Mouse (Mus musculus) midbrain, embryonic 12.5 days (tissue): ENCODE results near the gene Gtpbp6. TPM values are rescaled to one million over a fixed set of nuclear protein-coding genes. Genes with fewer than 3 reads are reported as not detected.

Experiments
- ATAC-seq: fragments of 200-750 bp; cut with Nextera tagmentation; 2 replicates; pipeline ENCODE4 v1.8.0; 2017; ENCODE audit warnings: low read depth, moderate TSS enrichment, moderate library complexity; ENCODE audit not compliant: low FRiP score
- H3K27ac ChIP-seq: fragments of 300-500 bp; sonication (generic); replicated peaks from 2 replicates; pipeline ENCODE4 v1.5.1; 2016; ENCODE audit warnings: mild to moderate bottlenecking
- H3K27me3 ChIP-seq: fragments of 300-500 bp; sonication (generic); 2 replicates; pipeline ENCODE4 v1.6.1; 2016; ENCODE audit warnings: mild to moderate bottlenecking
- H3K36me3 ChIP-seq: fragments of 300-500 bp; sonication (generic); 2 replicates; pipeline ENCODE4 v1.6.1; 2016
- H3K4me1 ChIP-seq: fragments of 300-500 bp; sonication (generic); 2 replicates; pipeline ENCODE4 v1.6.1; 2016
- H3K4me2 ChIP-seq: fragments of 300-500 bp; sonication (generic); replicated peaks from 2 replicates; pipeline ENCODE4 v1.6.1; 2016; ENCODE audit warnings: mild to moderate bottlenecking, moderate library complexity
- H3K4me3 ChIP-seq: fragments of 300-500 bp; sonication (generic); 2 replicates; pipeline ENCODE4 v1.5.1; 2016; ENCODE audit warnings: mild to moderate bottlenecking
- H3K9ac ChIP-seq: fragments of 300-500 bp; sonication (generic); replicated peaks from 2 replicates; pipeline ENCODE4 v1.6.1; 2016; ENCODE audit warnings: mild to moderate bottlenecking, moderate library complexity
- H3K9me3 ChIP-seq: fragments of 300-500 bp; sonication (generic); 2 replicates; pipeline ENCODE4 v1.6.1; 2016; ENCODE audit warnings: mild to moderate bottlenecking
- WGBS: fragments of 180-500 bp; shearing (Covaris S2); methylation state at CpG from one replicate; pipeline ENCODE4 v1.1.7; 2016; 5-methylcytosine and 5-hydroxymethylcytosine counted together
- polyA plus RNA-seq: library from polyadenylated mRNA; unstranded; fragments of >200 nt; fragmentation: Nextera tagmentation; extraction: Ambion mirVana; gene quantifications from 2 replicates; pipeline ENCODE4 v1.2.1, GENCODE M21; 2016

The Gtpbp6 gene
- polyA plus RNA-seq, 1 experiment from 2014 or later, result 43.8 TPM

- Histone ChIP-seq H3K4me2 (peak overlapping the region; percentile 93), H3K9ac (peak overlapping the region; percentile 80), H3K9me3 (no peaks in the 10 kb centered on the region), H3K27me3 (peaks cover 4% of the 10 kb centered on the region; the same call in 1 of the 2 replicates), H3K4me3 (peak overlapping the region; percentile 54), H3K27ac (peak overlapping the region; percentile 86), H3K36me3 (peaks cover 42% of the 10 kb centered on the region), H3K4me1 (peaks cover 17% of the 10 kb centered on the region)
- peak; percentile 31 for ATAC-seq
- 18% methylated on average over 39 of the region's 41 CpGs for WGBS
These were observed 964 bp downstream of the Gtpbp6 start for GRCm38 (mm10) chr5:110106901-110107564.

GRCm38 (mm10) chr5:110106140-110106871 lies 1.7 kb downstream of the Gtpbp6 start:
- Histone ChIP-seq H3K9ac (peak overlapping the region; percentile 80), H3K27ac (no peak overlapping the region), H3K4me2 (peak overlapping the region; percentile 93), H3K27me3 (peaks cover 11% of the 10 kb centered on the region; the same call in 1 of the 2 replicates), H3K4me3 (peak overlapping the region; percentile 54), H3K36me3 (peaks cover 37% of the 10 kb centered on the region), H3K4me1 (peaks cover 24% of the 10 kb centered on the region), H3K9me3 (no peaks in the 10 kb centered on the region)
- 95% methylated on average over 26 of the region's 26 CpGs for WGBS
- ATAC-seq, result no peak

GRCm38 (mm10) chr5:110104616-110105380 lies 3.2 kb downstream of the Gtpbp6 start:
- H3K9me3 ChIP-seq, result no peaks in the 10 kb centered on the region
- H3K4me2 ChIP-seq, result no peak overlapping the region
- no peak overlapping the region for H3K9ac ChIP-seq
- peaks cover 31% of the 10 kb centered on the region for H3K4me1 ChIP-seq
- no peak overlapping the region for H3K27ac ChIP-seq
- peaks cover 37% of the 10 kb centered on the region for H3K36me3 ChIP-seq
- H3K27me3 ChIP-seq, result peaks cover 26% of the 10 kb centered on the region
- no peak overlapping the region for H3K4me3 ChIP-seq
- no peak for ATAC-seq
- WGBS, result 94% methylated on average over 36 of the region's 36 CpGs

DNA sequence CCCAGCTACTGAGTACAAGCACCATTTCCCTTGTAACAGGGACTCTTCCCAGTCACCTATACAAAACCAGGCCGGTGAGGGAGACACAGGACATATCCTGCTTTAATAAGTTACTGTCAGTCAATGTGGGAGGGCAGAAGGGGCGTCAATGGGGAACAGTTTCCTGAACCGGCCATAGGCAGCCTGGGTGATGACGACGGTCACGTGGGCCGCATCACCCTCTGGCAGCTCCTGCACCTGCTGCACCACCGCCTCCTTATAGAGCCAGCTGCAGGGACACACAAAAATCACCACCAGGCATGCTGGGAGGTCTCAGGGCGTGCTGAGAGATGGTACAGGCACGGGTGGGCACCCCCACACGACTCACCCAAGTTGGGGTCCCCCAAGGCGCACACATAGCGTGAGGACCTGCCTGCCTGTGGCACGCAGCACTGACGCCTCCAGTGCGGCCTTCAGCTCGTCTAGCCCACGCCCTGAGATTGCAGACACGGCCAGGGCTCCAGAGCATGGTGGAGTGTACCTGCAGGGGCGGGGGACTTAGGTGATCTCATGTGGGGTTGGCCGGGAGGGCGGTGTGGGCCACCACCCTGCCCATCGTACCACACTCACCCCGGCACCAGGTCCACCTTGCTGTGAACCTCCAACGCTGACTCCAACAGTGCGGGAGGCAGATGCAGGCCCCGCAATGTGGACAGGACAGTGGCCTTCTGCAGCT lies 3.9 kb downstream of the Gtpbp6 start:
- Histone ChIP-seq H3K27me3 (peaks cover 27% of the 10 kb centered on the region), H3K9me3 (no peaks in the 10 kb centered on the region), H3K4me1 (peaks cover 33% of the 10 kb centered on the region), H3K27ac (no peak overlapping the region), H3K9ac (no peak overlapping the region), H3K4me3 (no peak overlapping the region), H3K36me3 (peaks cover 37% of the 10 kb centered on the region), H3K4me2 (no peak overlapping the region)
- no peak for ATAC-seq
- WGBS, result 97% methylated on average over 27 of the region's 27 CpGs

GRCm38 (mm10) chr5:110102853-110103625 lies 5.0 kb downstream of the Gtpbp6 start:
- Histone ChIP-seq H3K4me1 (peaks cover 33% of the 10 kb centered on the region), H3K4me2 (no peak overlapping the region), H3K9me3 (no peaks in the 10 kb centered on the region), H3K9ac (no peak overlapping the region), H3K4me3 (no peak overlapping the region), H3K36me3 (peaks cover 37% of the 10 kb centered on the region), H3K27ac (no peak overlapping the region), H3K27me3 (peaks cover 27% of the 10 kb centered on the region)
- ATAC-seq, result no peak
- 93% methylated on average over 19 of the region's 19 CpGs for WGBS

DNA sequence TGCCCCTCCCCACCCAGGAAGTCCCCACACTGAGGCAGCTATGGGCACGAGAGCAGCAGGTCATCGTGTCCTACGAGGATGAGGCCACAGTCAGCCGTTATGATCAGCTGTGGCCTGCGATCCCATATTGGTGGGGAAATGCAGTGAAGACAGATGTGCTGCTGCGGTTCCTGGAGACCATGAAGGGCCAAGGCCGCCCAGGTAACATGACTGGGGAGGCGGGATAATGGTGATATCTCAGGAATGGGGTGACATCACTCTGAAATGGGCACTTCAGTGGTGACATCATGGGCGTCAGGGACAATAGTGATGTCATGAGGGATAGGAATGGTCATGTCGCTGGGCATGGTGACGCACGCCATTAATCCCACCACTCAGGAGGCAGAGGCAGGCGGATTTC lies 5.6 kb downstream of the Gtpbp6 start:
- no peak overlapping the region for H3K4me3 ChIP-seq
- H3K27ac ChIP-seq, result no peak overlapping the region
- ATAC-seq, result no peak
- WGBS, result 91% methylated on average over 13 of the region's 13 CpGs
- no peaks in the 10 kb centered on the region for H3K9me3 ChIP-seq
- no peak overlapping the region for H3K4me2 ChIP-seq
- H3K27me3 ChIP-seq, result peaks cover 27% of the 10 kb centered on the region
- peaks cover 33% of the 10 kb centered on the region for H3K4me1 ChIP-seq
- no peak overlapping the region for H3K9ac ChIP-seq
- H3K36me3 ChIP-seq, result peaks cover 37% of the 10 kb centered on the region

DNA sequence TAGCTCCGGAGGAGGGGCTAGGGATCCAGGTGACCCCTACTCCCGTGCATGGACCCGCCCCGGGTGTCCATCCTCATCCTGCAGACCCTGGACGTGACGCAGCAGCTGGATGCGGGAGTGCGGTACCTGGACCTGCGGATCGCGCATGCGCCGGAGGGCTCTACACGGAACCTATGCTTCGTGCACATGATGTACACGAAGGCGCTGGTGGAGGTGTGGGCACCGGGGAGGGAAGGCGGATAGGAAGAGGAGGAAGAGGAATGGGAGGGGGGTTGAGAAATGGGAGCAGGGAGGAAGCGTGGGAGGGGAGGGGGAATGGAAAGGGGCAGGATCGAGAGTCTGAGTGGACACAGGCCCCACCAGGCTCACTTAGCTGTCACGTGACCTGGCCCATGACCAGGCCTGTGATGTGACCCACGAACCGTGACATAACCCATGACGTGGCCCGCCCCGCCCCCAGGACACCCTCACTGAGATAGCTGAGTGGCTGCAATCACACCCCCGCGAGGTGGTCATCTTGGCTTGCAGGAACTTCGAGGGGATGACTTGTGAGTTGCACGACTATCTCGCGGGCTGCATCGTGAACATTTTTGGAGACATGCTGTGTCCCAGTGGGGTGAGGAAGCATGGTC lies 6.2 kb downstream of the Gtpbp6 start:
- Histone ChIP-seq H3K9me3 (no peaks in the 10 kb centered on the region), H3K4me1 (peaks cover 30% of the 10 kb centered on the region), H3K27ac (no peak overlapping the region), H3K4me2 (peak overlapping the region; percentile 60), H3K9ac (no peak overlapping the region), H3K36me3 (peaks cover 37% of the 10 kb centered on the region), H3K27me3 (peaks cover 27% of the 10 kb centered on the region), H3K4me3 (peak overlapping the region; percentile 31)
- 26% methylated on average over 34 of the region's 34 CpGs for WGBS
- peak; percentile 23 for ATAC-seq

DNA sequence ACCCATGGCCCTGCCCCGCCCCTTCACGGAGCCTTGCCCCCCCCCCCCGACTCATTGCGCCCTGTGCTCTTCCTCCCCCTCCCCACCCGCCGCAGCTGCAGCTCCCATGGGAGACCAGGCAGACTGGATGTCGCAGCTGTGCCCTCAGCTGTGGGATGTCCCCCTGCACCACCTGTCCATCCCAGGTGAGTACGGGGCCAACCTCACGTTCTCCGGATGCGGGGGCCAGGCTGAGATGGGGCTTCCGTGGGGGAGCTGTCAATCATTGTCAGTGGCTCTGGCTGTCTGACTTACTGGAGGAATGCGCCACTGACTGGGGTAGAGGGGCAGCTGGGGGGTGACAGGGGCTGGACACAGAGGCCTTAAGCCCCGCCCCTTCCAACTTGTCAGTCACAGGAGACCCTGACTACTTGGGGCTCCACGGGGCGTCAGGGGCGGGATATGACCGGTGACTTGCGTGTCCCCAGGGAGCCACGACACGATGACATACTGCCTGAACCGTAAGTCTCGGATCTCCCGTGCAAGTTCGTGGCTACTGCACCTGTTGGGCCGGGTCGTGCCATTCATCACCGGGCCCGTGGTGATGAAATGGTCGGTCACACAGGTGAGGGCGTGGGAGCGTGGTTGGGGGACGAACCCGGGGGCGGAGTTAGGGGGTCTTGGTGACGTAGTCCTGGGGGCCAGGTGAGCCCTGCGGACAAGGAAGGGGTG lies 6.9 kb downstream of the Gtpbp6 start:
- WGBS, result 2% methylated on average over 35 of the region's 37 CpGs
- H3K4me2 ChIP-seq, result peak overlapping the region; percentile 60
- no peak overlapping the region for H3K27ac ChIP-seq
- H3K27me3 ChIP-seq, result peaks cover 27% of the 10 kb centered on the region
- H3K9me3 ChIP-seq, result no peaks in the 10 kb centered on the region
- H3K4me1 ChIP-seq, result peaks cover 22% of the 10 kb centered on the region
- H3K4me3 ChIP-seq, result peak overlapping the region; percentile 31
- no peak overlapping the region; the same call in 1 of the 2 replicates for H3K9ac ChIP-seq
- ATAC-seq, result peak; percentile 28
- peaks cover 34% of the 10 kb centered on the region for H3K36me3 ChIP-seq

DNA sequence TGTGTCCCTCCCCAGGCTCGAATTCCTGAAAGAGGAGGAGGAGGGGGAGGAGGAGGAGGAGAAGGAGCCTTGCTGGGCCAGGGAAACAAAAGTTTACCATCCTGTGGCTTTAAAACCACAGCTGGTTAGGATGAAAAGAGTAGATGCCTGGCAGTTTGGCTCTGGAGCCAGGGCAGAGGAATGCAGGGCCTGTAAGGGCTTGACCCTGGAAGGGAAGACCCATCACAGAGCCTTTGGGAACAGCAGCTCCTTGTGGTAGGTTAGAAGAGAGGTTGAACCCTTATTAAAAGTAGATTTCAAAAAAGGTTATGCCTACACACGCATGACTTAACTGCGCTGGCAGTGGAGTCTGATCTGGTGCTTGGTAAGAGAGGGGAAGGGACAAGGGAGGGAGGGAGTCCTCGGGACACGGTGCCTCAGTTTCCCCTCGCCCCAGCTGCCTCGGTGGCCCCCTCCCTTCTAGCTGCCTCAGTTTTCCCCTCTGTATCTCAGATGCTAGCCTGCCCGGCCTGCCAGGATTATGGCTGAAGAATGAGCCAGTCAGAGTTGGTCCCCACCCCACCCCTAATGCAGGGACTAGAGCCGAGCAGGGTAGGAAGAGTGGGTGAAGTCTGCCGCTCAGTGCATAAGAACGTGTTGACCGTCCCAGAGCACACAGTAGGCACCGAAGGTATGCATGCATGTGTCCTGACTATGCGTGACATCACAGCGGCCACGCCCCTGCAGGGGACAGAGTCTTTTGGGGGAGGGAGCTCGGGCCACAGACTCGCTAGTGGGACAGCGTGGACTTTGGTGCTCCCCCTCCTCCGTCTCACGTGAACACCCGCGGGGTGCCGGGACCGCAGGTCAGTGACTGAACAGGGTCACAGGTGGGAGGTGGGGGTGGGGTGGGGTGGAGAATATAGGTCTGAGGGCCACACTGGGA lies 8.1 kb downstream of the Gtpbp6 start, which contains the start of gene Plcxd1:
TSS of gene Plcxd1 (plus strand) at position 314 of the 925 bp plus-strand sequence.
- Histone ChIP-seq H3K4me2 (peak within 1 kb of the TSS; percentile 60), H3K4me3 (peak within 1 kb of the TSS; percentile 31; the same call in 1 of the 2 replicates), H3K27me3 (peaks cover 27% of the 10 kb centered on the region), H3K27ac (no peak within 1 kb of the TSS), H3K9me3 (no peaks in the 10 kb centered on the region), H3K36me3 (peaks cover 22% of the 10 kb centered on the region), H3K9ac (no peak within 1 kb of the TSS), H3K4me1 (peaks cover 22% of the 10 kb centered on the region)
- ATAC-seq, result peak; percentile 6; the same call in 1 of the 2 replicates
- WGBS, result 6% methylated on average over 25 of the region's 25 CpGs
